Mouse (Mus musculus): ENCODE measurements around the gene Mlx.

- TF ChIP-seq CTCF (IDR thresholded peaks at IDR 0.05) (no peak), POLR2A (IDR thresholded peaks at IDR 0.05; ENCODE audit: insufficient read depth, low read depth, low read length) (no peak), EP300 (IDR thresholded peaks at IDR 0.05; ENCODE audit: insufficient read depth, low read depth, low read length) (no peak)
Measured at GRCm38 (mm10) chr11:101055418-101055817, 31.7 kb upstream of the Mlx start.

Measured in heart, adult 2 months (tissue).